Mouse (Mus musculus): ENCODE measurements around the gene C2cd3. TPM values are rescaled to one million over a fixed set of nuclear protein-coding genes. Genes with fewer than 3 reads are reported as not detected.
A peak's percentile ranks its signal among the peaks of the same experiment; 100 is the strongest.
"Not testable (repeated sequence)": the region's sequence is repeated elsewhere in the genome, so short reads cannot be mapped to it uniquely, and the experiment has no call there.

The C2cd3 gene
- total RNA-seq, 2 experiments from 2014 or later = 15.1 to 16.1 TPM

DNA sequence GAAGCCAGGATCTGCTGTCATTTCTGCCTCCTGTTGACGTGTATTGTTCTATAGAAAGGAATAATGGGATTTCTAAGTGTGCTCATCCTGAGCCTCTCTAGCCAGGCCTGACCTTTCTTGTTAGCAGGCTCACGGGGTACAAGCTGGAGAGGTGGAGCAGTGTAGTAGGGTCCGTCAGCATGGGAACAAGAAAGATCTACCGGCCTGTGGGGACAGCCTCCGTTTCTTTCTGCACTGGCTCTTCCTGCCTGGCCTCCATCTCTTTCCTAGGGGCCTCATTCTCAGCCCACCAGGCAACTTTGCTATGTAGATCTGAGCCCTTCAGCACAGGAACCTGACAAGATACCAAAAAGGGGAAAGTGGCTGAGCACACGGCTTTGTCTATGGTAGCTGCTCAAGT is 96.7 kb downstream of the C2cd3 start:
- DNase-seq (ENCODE audit: low spot score in 2 of 2) = no peak

DNA sequence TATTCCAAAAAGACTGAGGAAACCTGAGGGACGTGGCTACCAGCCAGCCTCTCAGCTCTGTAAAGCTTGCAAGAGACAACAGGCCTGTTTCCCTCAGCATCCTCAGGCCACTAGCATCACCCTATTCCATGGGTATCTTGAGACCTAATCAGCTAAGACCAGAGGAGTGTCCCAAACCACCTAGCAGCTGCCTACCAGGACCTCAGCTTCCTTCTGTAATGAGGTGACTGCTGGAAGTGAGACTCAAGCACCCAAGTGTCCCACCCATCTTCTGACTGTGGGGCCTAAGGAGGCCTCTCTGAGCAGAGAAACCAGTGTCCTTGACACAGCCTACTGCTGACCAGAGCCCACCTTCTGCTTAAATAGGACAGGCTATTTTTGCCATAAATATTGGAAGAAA is 97.5 kb downstream of the C2cd3 start:
- DNase-seq (ENCODE audit: low spot score in 2 of 2) = no peak

DNA sequence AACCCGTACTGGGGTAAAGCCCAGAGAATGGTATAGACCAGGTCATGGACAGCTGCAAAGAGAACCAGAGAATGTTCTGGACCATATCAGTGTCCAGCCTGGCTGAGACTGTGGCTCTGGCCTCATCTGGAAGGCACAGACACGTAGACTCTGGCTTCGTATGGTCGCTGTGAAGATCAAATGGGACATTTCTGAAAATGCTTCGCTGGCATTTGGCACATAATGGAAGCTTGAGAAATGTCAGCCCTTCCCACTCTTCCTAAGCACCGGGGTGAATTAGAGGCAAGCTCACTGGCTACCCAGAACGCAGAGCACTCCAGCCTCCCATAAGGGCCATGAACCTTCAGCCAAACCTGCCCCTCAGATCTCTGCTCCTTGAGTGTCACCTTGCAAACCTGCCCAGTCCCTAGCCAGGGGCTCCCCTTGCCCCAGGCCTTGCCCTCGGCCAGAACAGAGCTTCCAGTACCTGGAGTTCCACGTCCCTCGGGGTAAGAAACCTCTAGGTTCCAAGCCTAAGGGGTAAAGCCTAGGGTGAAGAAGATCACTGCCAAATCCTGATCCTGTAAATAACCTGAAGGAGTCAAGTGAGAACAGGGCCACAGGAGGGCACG is 98.9 kb downstream of the C2cd3 start:
- no peak for DNase-seq (ENCODE audit: low spot score in 2 of 2)

DNA sequence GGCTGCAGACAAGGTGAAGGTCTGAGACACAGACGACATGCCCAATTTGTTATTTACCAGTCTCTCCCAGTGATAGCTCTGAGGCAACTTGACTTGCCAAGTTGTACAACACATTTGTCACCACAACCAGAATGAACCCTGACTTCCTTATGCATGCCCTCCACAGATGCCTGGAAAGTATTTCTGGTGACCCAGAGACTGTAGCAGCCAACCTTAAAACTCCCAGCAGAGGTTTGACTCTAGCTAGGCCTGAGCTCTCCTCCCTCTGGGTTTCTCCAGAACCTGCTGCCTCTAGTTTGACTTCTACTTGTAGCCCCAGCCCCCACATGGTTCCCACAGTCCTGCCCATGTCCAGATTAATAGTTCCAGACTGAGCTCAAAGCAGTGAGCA is 99.4 kb downstream of the C2cd3 start:
- no peak for DNase-seq (ENCODE audit: low spot score in 2 of 2)

DNA sequence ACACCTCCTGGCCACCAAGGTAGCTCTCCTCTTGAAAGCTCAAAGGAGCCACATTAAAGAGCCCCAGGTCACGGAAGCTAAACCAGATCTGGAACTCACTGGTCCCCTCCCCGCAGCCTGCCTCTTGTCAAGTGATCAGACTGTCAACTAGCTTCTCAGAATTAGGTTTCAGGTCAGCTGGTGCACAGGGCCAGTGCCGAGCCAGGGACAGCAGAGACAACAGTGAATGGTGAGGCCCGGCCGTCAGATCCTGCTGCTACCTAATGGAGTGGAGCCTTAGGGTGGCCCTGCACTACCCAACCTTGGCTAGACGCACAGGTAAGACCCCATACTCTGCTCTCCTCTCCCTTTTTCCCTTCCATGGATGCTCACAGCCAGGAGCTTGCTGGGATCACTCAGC is 100.7 kb downstream of the C2cd3 start, which contains the start of gene Ucp3:
Ucp3 (plus strand) TSS at position 214 of the 400 bp plus-strand sequence.
- no peak for DNase-seq (ENCODE audit: low spot score in 2 of 2)

DNA sequence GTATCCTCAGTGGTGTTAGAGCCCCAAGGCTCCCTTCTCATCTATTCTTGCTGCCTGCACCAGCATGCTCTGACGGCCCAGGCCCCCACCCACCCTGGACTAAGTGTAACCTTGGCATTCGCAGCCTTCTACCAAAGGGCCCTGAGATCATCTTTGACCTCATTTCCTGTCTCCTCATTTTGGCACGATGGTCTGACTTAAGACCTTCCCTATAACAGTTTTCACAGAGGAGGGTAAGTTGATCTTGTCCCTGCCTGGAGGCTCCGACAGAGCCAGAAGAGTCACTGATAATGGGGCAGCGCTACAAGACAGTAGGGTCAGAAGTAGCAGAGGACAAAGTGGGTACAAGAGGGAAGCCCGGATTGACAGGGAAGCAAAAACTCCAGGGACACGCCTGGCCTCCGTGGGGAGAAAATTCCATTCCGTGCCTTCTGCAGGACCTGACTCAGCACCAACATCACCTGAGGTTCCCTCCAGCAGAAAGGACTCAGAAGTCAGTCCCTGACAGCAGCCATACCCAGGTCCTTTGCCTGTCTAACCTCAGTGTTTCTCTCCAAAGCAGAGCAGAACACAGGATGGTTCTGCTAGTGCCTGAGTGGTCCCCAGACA is 101.9 kb downstream of the C2cd3 start:
- DNase-seq (ENCODE audit: low spot score in 2 of 2) = no peak

DNA sequence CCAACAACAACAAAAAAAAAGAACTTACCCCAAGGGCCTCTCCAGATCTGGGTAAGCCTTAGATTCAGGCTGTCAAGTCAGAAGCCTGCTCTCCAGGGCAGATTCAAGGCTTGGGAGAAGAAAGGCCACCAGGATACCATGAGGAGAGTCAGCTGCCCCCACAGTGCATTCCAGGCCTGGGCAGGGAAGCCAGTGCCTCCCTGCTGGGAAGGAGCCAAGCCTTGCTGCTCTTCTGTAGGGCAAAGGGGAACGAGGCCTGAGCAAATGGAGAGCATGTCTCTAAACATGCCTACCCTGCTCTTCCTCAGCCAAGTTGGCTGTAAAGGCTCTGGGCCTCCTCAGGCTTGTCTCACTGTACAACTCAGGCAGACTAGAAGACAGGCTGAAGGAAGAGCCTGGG is 102.6 kb downstream of the C2cd3 start:
- no peak for DNase-seq (ENCODE audit: low spot score in 2 of 2)

DNA sequence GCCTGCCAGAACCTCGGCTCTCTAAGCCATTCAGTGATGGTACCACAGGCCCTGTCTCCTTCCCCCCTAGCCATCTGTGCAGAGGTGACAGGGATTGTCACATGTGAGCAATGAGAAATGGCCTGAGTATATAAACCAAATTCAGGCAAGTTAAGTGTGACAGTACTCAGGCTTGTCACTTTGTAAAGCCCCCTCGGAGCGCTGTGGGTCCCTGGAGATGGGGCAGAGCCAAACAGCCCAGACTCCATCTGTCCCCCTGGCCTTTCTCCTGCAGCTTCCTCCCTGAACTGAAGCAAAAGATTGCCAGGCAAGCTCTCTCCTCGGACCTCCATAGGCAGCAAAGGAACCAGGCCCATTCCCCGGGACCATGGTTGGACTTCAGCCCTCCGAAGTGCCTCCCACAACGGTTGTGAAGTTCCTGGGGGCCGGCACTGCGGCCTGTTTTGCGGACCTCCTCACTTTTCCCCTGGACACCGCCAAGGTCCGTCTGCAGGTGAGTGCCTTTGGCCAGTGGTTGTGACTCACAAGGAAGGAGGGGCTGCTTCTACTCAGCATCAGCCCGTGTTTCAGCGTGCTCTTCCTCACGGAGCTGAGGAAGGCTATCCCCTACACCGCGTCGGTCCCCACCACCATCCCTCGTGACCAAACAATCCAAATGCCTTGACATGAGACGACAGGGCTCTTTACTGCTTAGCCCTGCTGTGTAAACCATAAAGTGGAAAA is 107.2 kb downstream of the C2cd3 start:
- DNase-seq (ENCODE audit: low spot score in 2 of 2) = no peak

DNA sequence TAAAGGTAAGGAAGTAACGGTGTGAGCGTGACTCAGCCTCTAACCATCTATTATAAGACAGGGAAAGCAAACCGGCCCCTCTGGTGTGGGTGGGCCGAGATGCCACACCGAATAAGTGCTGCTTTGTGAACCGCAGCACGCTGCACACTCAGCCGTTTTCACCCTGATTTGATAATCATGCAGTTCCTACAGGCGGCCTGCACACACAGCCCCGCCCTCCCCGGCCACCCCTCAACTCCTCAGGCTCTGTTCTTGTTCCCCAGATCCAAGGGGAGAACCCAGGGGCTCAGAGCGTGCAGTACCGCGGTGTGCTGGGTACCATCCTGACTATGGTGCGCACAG is 107.8 kb downstream of the C2cd3 start:
- no peak for DNase-seq (ENCODE audit: low spot score in 2 of 2)

DNA sequence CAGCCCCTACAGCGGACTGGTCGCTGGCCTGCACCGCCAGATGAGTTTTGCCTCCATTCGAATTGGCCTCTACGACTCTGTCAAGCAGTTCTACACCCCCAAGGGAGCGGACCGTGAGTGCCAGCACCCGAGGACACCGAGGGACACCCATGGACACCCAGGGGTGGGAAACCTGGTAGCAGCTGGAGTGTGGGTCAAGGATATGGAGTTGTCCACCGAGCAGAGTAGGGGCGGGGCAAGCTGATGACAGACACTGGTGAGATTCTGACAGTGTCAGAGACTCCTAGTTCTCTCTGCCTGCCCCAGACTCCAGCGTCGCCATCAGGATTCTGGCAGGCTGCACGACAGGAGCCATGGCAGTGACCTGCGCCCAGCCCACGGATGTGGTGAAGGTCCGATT is 108.1 kb downstream of the C2cd3 start:
- no peak for DNase-seq (ENCODE audit: low spot score in 2 of 2)

DNA sequence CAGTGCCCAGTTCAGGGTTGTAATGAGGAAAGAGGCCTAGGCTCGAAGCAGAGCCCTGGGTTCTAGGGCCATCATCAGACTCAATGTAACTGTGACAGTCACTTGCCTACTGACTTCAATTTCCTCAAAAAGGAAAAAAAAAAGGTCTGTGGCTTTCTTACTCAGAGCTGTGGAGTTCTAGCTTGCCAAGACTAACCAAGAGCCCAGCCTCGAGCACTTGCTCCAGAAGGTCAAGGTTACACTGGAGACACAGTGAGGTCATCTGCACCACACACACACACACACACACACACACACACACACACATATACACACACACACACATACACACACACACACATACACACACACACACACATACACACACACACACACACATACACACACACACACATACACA is 110.0 kb downstream of the C2cd3 start:
- DNase-seq (ENCODE audit: low spot score in 2 of 2) = not testable (repeated sequence)

DNA sequence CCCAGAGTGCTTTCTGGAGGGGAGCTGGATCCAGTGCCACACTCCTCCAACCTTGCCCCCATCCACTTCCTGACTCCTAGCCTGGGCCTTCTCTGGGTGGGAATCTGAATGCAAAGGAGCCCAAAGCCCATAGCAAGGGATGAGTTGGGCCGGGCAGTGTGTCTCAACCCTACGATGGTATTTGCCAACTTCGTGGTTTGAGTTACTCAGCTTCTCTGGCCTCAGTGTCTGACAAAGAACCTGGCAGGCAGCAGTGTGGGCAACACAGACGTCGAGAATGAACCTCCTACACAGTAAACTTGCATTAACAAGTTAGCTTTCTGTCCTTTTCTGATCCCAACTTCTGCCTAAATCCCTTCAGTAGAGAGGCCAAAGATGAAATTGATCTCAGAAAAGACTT is 112.5 kb downstream of the C2cd3 start:
- no peak for DNase-seq (ENCODE audit: low spot score in 2 of 2)

DNA sequence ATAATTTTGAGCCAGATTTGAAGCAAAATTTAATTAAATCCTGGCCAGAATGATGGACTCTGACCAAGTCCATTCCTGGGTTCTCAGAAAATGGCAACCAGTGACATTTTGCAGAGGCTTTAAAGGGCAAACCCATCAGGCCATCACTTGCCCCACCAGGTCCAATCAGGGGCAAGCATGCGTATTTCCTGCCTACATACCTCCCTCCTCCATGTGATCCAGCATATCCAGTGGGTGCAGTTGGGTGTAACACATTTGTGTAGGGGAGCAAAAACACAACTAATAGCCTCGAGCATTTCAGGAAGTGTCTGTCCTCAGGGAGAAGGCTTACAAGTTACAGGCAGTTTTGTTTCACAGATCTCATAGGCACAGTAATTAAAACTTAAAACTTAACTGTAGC is 115.3 kb downstream of the C2cd3 start:
- no peak for DNase-seq (ENCODE audit: low spot score in 2 of 2)

DNA sequence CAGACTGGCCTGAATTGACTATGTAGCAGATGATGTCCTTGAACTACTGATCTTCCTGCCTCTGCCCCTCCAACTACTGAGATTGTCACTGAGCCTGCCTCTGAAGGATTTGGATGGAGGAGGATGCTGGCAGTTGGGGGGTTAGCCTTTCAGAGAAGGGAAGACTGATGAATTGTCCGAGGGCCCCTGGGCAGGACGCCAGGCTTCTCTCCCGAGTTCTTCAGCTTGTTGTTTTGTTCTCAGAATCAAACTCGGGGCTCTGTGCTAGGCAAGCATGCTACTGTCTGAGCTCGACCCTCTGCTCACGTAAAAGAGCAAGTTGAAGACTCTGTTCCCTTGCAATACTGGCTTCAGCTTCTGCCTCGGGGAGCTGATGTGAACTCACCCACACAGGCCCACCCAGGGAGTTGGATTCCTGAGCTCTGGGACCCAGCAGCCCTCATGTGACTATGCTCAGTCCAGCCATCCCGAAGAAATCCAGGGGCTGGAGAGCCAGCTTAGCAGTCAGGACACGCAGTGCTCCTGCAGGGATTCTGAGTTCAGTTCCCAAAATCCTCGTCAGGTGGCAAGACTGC is 116.5 kb downstream of the C2cd3 start:
- peak in 1 of 2 experiments; percentile 52 for DNase-seq (ENCODE audit: low spot score in 2 of 2)

DNA sequence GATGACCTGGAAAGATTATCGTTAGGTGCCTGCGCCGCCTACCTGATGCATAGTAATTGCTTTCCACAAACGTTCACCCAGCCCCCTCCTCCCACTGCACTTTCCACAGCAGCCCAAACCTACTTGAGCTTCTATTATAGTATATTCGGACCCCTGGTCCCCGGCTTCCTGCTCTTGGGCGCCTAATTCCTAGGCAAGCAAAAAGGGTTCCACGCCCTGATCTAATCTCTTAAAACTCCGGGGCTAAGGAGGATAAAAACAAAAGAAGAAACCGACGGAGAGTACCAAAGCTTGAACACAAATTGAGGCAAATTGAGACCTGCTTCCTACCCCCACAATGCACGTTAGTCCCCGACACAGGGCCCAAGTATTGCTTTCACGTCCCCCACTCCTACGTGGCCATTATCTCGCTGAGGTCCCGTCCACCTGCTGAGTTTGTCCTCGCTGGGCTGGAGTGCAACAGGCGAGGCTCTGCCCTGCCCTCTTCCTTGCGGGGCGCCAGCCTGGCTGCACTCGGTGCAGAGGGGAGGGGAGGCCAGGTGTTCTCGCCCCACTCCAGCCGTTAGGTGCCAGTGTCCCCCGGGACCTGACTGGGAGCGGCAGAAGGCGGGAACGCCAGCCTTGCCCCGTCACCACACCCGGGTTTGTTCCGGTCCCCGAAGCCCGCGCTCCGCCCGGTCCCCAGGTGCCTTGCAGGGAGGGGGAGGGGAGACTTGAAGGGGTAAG is 120.5 kb downstream of the C2cd3 start:
- DNase-seq (ENCODE audit: low spot score in 2 of 2) = no peak

DNA sequence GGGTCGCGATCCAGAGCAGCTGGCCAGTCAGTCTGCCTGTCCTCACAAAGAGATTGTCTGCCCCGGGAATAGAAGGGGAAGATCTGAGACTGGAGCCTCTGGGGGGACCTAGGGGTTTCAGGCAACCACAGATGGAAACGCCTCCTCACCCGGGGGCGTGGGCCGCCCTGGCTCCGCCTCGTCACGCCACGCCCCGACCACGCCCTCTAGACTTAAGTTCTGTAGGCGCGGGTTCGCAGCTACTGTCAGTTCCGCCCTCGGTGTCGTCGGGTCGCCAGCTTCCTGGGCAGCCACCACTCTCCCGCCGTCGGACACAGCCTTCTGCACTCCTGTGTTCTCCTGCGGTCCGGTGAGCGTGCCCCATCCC is 121.1 kb downstream of the C2cd3 start, which contains the start of gene Ucp2:
Ucp2 (plus strand) TSS at position 221 of the 367 bp plus-strand sequence.
- DNase-seq (ENCODE audit: low spot score in 2 of 2) = peak in 1 of 2 experiments; percentile 70

DNA sequence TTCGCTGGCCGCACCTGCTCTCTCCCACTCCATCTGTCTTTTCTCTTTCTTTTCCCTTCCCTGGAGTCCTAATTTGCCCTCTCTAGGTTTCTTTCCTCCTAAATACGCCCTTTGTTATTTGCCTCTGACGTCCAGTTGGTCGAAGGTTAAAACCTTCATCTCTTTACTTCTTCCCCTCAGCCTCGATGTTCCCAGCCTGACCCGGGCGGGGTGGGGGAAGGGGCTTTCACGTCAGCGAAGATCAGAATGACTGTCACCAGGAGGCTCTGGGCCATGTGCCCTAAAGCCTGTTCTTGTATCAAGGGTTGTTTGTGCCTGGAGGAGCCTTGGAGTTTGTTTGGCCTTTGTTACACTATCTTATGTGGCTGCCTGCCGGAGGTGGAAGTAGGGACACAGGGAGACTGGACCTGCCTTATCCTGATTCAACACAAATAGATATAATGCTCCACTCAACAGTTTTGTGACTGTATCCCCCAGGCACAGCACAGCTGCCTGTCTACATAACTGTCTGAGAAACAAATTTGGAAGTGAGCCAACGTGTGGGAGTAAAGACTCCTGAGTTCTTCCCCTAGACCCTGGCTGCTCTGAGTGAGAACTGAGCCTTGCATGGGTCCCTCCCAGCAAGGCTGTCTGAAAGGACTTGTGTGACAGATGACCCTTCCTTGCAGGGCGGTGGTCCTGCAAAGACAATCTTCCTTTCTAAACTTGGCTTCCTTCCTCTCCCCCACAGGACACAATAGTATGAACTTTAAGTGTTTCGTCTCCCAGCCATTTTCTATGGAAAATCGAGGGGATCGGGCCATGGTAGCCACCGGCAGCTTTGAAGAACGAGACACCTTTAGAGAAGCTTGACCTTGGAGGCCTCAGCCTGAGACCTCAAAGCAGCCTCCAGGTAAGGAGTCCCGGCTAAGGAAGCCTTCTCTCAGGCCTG is 121.7 kb downstream of the C2cd3 start:
- peak in 1 of 2 experiments; percentile 41 for DNase-seq (ENCODE audit: low spot score in 2 of 2)

DNA sequence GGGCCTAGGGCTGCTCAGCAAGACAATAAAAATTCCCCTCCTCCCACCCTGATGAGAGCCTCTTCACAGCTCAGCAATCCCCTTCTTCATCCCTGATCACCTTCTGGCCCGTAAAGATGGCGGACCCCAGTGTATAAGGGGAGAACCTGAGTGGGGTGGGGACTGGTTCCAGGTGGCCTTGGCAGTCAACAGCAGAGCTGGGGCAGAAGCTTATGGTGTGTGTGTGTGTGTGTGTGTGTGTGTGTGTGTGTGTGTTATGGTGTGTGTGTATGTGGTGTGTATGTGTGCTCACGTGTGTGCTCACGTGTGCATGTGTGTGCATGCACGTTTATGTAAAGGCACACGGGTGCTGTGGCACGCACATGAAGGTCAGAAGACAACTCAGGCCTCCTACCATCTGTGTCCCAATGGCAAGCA is 122.4 kb downstream of the C2cd3 start:
- no peak for DNase-seq (ENCODE audit: low spot score in 2 of 2)

DNA sequence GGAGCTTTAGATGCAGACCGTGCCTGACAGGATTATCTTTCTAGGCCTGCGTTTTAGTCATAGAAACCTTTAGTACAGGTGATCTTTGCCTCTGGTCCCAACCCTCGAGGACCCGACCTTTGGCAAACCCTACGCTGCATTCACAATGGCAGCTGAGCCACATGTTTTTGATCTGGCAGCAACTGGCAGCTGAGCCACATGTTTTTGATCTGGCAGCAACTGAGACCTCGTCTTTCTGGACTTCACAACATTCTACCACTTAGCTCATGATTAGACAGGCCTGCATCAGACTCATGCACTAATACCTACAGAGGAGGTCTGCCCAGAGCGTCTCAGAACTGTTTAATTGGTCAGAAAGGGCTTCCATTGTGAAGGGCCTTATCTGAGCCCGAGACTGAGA is 123.0 kb downstream of the C2cd3 start:
- no peak for DNase-seq (ENCODE audit: low spot score in 2 of 2)

DNA sequence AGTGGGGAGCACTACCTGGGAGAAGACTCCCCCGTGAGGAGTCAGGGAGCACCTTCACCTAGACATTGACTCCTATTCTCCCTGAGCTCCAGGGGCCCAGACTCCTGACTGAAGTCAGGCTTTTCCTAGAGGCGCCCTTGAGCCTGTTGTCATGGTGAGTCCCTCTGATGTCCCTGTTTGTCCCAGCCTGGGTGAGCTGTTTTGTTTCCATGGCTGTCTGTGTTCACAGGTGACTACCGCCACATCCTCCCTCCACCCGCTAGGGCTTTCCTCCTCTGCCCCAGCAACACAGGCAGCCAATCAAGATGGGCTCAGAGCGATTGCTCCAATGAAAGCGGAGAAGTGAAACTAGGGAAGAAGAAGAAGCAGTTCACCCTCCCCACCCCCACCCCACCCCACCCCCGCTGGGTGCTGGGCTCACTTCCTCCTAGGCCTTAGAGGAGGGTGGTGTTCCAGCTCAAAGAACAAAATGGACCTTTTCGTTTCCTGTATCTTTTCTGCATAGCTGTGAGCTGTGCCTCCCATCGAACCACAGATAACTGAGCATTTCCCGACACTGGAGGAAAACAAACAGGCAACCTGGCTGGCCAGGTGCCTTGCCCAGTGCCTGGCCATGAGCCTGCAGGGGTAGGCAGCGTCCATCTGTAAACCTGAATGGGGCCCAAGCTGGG is 123.7 kb downstream of the C2cd3 start:
- DNase-seq (ENCODE audit: low spot score in 2 of 2) = peak; percentile 60 to 83

All from layer of hippocampus, postnatal 14 days (tissue).